Mouse (Mus musculus): ENCODE results near the gene 2410131K14Rik. TPM values are rescaled to one million over a fixed set of nuclear protein-coding genes. Genes with fewer than 3 reads are reported as not detected.

2410131K14Rik gene
- polyA plus RNA-seq, 1 experiment = 10.8 TPM

DNA sequence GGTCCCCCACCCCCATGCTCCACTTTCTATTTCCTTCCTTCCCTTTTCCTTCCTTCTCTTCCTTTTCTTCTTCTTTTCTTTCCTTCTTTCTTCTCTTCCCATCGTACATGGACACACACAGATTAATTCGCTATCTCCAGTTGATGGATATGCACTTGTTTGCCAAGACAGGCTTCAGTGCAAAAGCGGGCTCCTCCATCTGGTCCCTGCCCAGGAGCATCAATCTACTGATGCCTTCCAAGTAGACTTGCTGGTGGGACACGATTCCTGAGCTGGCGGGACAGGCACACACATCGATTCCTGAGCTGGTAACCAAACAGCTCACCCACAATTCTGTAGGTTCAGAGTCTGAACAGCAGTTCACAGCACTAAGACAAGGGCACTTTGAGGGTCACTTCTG is 68.7 kb downstream of the 2410131K14Rik start:
- Histone ChIP-seq H3K4me1 (replicated peaks; ENCODE audit: control insufficient read depth, insufficient read depth, low read length) (peaks cover 3% of the 10 kb centered on the region; the same call in 1 of the 2 replicates), H3K27ac (ENCODE audit: control insufficient read depth, insufficient read depth, low read length) (no peak overlapping the region), H3K36me3 (ENCODE audit: control insufficient read depth, insufficient read depth, low read length) (no peaks in the 10 kb centered on the region), H3K4me3 (ENCODE audit: control insufficient read depth, insufficient read depth, low read length) (no peak overlapping the region), H3K27me3 (ENCODE audit: control insufficient read depth, insufficient read depth, low read length) (no peaks in the 10 kb centered on the region; the same call in 1 of the 2 replicates)
- TF ChIP-seq CTCF (IDR thresholded peaks at IDR 0.05; ENCODE audit: borderline replicate concordance, control insufficient read depth, extremely low read depth, insufficient read depth, low read length, poor library complexity) (no peak), POLR2A (IDR thresholded peaks at IDR 0.05; ENCODE audit: control insufficient read depth, extremely low read depth, insufficient read depth, low read length, poor library complexity) (no peak)
- no peak for DNase-seq
- WGBS = 93% methylated on average over 6 of the region's 6 CpGs

Other genes with a start within 250 kb of the 2410131K14Rik start
- 48.4 and 50.5 TPM in 2 replicates for gene Tesc, start 217.5 kb upstream of the 2410131K14Rik start, polyA plus RNA-seq (2012; rRNA removed)
- gene Fbxw8, start 89.8 kb upstream of the 2410131K14Rik start, polyA plus RNA-seq (2012; rRNA removed) = 18.0 and 20.9 TPM in 2 replicates
- gene Hrk, start 80.6 kb upstream of the 2410131K14Rik start, polyA plus RNA-seq (2012; rRNA removed) = 0.06 and 0.07 TPM in 2 replicates
- gene Rnft2, start 111 bp upstream of the 2410131K14Rik start, polyA plus RNA-seq (2012; rRNA removed) = 2.0 and 2.7 TPM in 2 replicates

Data from thymus, adult 2 months (tissue).